Comparison of ENCODE assay signal across 14 mouse cellular contexts in the genomic region with DNA sequence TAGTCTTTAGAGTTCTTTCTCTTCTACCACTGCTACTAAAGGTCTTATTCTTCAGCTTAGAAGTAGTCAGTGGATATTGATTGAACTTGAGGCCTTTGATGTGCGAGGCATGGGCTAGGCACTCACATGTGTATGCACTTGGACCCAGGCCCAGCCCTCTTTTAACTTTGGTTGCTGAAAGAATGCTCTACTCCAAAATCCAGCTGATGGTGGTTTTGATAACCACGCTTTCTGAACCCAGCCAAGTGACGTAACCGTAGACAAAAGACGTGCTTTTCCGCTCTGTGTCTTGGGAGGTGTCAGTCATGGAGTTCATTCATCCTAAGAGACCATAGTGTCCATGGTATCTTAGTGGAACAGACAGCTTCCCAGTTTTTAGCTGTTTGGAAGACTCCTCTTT. TPM values are rescaled to one million over a fixed set of nuclear protein-coding genes. Genes with fewer than 3 reads are reported as not detected.
DNase-seq lines count a peak whose midpoint lies in the region; ATAC-seq and TF ChIP-seq lines count a peak whose summit lies in the region.
"Had no signal": no experiment of that assay in that cellular context is flagged by ENCODE, and none has a peak within 500 bp of the region (broad histone marks: within the 10 kb centered on the region; RNA-seq: fewer than 3 reads in every experiment).

No protein-coding gene starts in this region.

- DNase-seq in forebrain, postnatal 0 days: no peak
- no peak for DNase-seq in forebrain, embryonic 14.5 days (ENCODE audit: low spot score)
- DNase-seq in liver, adult 2 months (ENCODE audit: extremely low read depth, low read depth, low spot score): peak; percentile 64
- no peak for DNase-seq in liver, postnatal 0 days
- peak; percentile 77 for DNase-seq in NIH3T3 (ENCODE audit: low read depth)
- DNase-seq in thymus, postnatal 10 days (ENCODE audit: low spot score in 2 of 2): no peak
- DNase-seq: gastrocnemius, postnatal 36 days; thymus, postnatal 25 days had no signal

- H3K27me3 ChIP-seq in forebrain, postnatal 0 days (ENCODE audit: insufficient read depth, low read length): no peaks in the 10 kb centered on the region
- no peaks in the 10 kb centered on the region for H3K27me3 ChIP-seq in forebrain, embryonic 14.5 days (replicated peaks; ENCODE audit: control insufficient read depth, insufficient read depth, low read length)
- H3K27me3 ChIP-seq in liver, adult 2 months (ENCODE audit: control insufficient read depth, insufficient read depth, low read length): no peaks in the 10 kb centered on the region
- no peaks in the 10 kb centered on the region for H3K27me3 ChIP-seq in liver, postnatal 0 days (ENCODE audit: insufficient read depth, low read length)
- H3K27me3 ChIP-seq in intestine, embryonic 15.5 days (replicated peaks): no peaks in the 10 kb centered on the region

- WGBS in forebrain, postnatal 0 days: 45% methylated on average over 6 of the region's 6 CpGs
- 54% methylated on average over 6 of the region's 6 CpGs for WGBS in forebrain, embryonic 14.5 days
- WGBS in liver, adult 2 months: 34% methylated on average over 6 of the region's 6 CpGs
- 47% methylated on average over 6 of the region's 6 CpGs for WGBS in liver, postnatal 0 days (ENCODE audit: insufficient replicate concordance)
- 73% methylated on average over 6 of the region's 6 CpGs for WGBS in intestine, embryonic 15.5 days

- H3K27ac ChIP-seq in forebrain, postnatal 0 days (ENCODE audit: low read depth, low read length): no peak overlapping the region
- no peak overlapping the region for H3K27ac ChIP-seq in forebrain, embryonic 14.5 days (ENCODE audit: low read depth, low read length)
- H3K27ac ChIP-seq in liver, adult 2 months (replicated peaks; ENCODE audit: insufficient read depth, low read depth, low read length): no peak overlapping the region
- no peak overlapping the region for H3K27ac ChIP-seq in liver, postnatal 0 days (ENCODE audit: low read depth)
- no peak overlapping the region for H3K27ac ChIP-seq in intestine, embryonic 15.5 days
- H3K27ac ChIP-seq: liver, embryonic 14.5 days had no signal

- H3K9ac ChIP-seq in forebrain, postnatal 0 days: no peak overlapping the region
- no peak overlapping the region for H3K9ac ChIP-seq in forebrain, embryonic 14.5 days (ENCODE audit: low read length)
- no peak overlapping the region for H3K9ac ChIP-seq in liver, adult 2 months (ENCODE audit: low read depth, low read length)
- H3K9ac ChIP-seq in liver, postnatal 0 days (replicated peaks): no peak overlapping the region
- H3K9ac ChIP-seq in intestine, embryonic 15.5 days: no peak overlapping the region
- H3K9ac ChIP-seq: liver, embryonic 14.5 days had no signal

- no peaks in the 10 kb centered on the region for H3K36me3 ChIP-seq in forebrain, postnatal 0 days (ENCODE audit: insufficient read depth)
- H3K36me3 ChIP-seq in forebrain, embryonic 14.5 days (ENCODE audit: control insufficient read depth, insufficient read depth, low read length): no peaks in the 10 kb centered on the region
- no peaks in the 10 kb centered on the region for H3K36me3 ChIP-seq in liver, adult 2 months (ENCODE audit: control insufficient read depth, insufficient read depth, low read length)
- H3K36me3 ChIP-seq in liver, postnatal 0 days (replicated peaks; ENCODE audit: insufficient read depth, low read length): no peaks in the 10 kb centered on the region
- H3K36me3 ChIP-seq in intestine, embryonic 15.5 days: no peaks in the 10 kb centered on the region

- peaks cover 2% of the 10 kb centered on the region; the same call in 1 of the 2 replicates for H3K4me1 ChIP-seq in forebrain, postnatal 0 days (ENCODE audit: insufficient read depth)
- H3K4me1 ChIP-seq in forebrain, embryonic 14.5 days (ENCODE audit: control insufficient read depth, insufficient read depth, low read length): peaks cover 6% of the 10 kb centered on the region
- peaks cover 7% of the 10 kb centered on the region for H3K4me1 ChIP-seq in liver, adult 2 months (ENCODE audit: control insufficient read depth, insufficient read depth, low read length)
- H3K4me1 ChIP-seq in liver, postnatal 0 days (ENCODE audit: insufficient read depth): peaks cover 34% of the 10 kb centered on the region
- H3K4me1 ChIP-seq in intestine, embryonic 15.5 days (replicated peaks): peaks cover 46% of the 10 kb centered on the region

- H3K4me2 ChIP-seq in forebrain, postnatal 0 days (ENCODE audit: low read depth): no peak overlapping the region
- H3K4me2 ChIP-seq in forebrain, embryonic 14.5 days (ENCODE audit: low read length): no peak overlapping the region
- H3K4me2 ChIP-seq in liver, postnatal 0 days (ENCODE audit: low read depth, low read length): no peak overlapping the region
- H3K4me2 ChIP-seq in intestine, embryonic 15.5 days (replicated peaks): no peak overlapping the region
- H3K4me2 ChIP-seq: midbrain, embryonic 11.5 days had no signal

- TF ChIP-seq CTCF in forebrain, postnatal 0 days (IDR thresholded peaks at IDR 0.05; ENCODE audit: low read depth): no peak
- no peak for TF ChIP-seq CTCF in liver, adult 2 months (IDR thresholded peaks at IDR 0.05; ENCODE audit: low read depth, low read length)
- TF ChIP-seq CTCF in liver, postnatal 0 days (IDR thresholded peaks at IDR 0.05; ENCODE audit: low read depth): no peak

- TF ChIP-seq POLR2A in liver, adult 2 months (IDR thresholded peaks at IDR 0.05; ENCODE audit: extremely low read depth, insufficient read depth, low read length): no peak

- no peak overlapping the region for H3K4me3 ChIP-seq in forebrain, postnatal 0 days (ENCODE audit: low read depth, low read length)
- no peak overlapping the region for H3K4me3 ChIP-seq in forebrain, embryonic 14.5 days (ENCODE audit: low read depth, low read length)
- H3K4me3 ChIP-seq in liver, adult 2 months (ENCODE audit: insufficient read depth, low read depth, low read length): no peak overlapping the region
- no peak overlapping the region for H3K4me3 ChIP-seq in liver, postnatal 0 days (ENCODE audit: low read depth, low read length)
- H3K4me3 ChIP-seq in intestine, embryonic 15.5 days (replicated peaks): no peak overlapping the region
- H3K4me3 ChIP-seq: erythroblast, embryonic 14.5 days had no signal

- no peaks in the 10 kb centered on the region for H3K9me3 ChIP-seq in forebrain, postnatal 0 days (ENCODE audit: low read length)
- H3K9me3 ChIP-seq in forebrain, embryonic 14.5 days (replicated peaks; ENCODE audit: control insufficient read depth, low read length): no peaks in the 10 kb centered on the region
- H3K9me3 ChIP-seq in liver, postnatal 0 days (ENCODE audit: low read length): no peaks in the 10 kb centered on the region
- H3K9me3 ChIP-seq in intestine, embryonic 15.5 days: no peaks in the 10 kb centered on the region
- H3K9me3 ChIP-seq: G1E had no signal

- H3K79me2 ChIP-seq in liver, adult 2 months (ENCODE audit: control insufficient read depth, insufficient read depth, low read length): peaks cover 14% of the 10 kb centered on the region; the same call in 1 of the 2 replicates

- no peak for TF ChIP-seq EP300 in liver, postnatal 0 days (IDR thresholded peaks at IDR 0.05; ENCODE audit: low read depth)

- peak; percentile 40 for ATAC-seq in forebrain, postnatal 0 days
- ATAC-seq in forebrain, embryonic 14.5 days: no peak
- ATAC-seq in liver, postnatal 0 days: no peak
- peak; percentile 37; the same call in 1 of the 2 replicates for ATAC-seq in megakaryocyte-erythroid progenitor cell, adult 5-6 weeks (replicated peaks; ENCODE audit: low FRiP score, low TSS enrichment, poor library complexity, severe bottlenecking)
- no peak for ATAC-seq in intestine, embryonic 15.5 days

RNA-seq across cellular contexts. Expression of gene Spred2, which starts 57.9 kb away (rescaled TPM):
- total RNA-seq in forebrain, postnatal 0 days (2014; rRNA removed): 12.0 and 15.5 TPM in 2 replicates
- 6.7 and 9.1 TPM in 2 replicates for polyA plus RNA-seq in forebrain, postnatal 0 days (2015; fragmentation: Nextera tagmentation; extraction: Ambion mirVana)
- polyA plus RNA-seq in forebrain, embryonic 14.5 days (2014; fragmentation: Nextera tagmentation; extraction: Ambion mirVana): 5.4 and 6.5 TPM in 2 replicates
- 3.1 and 3.8 TPM in 2 replicates for total RNA-seq in liver, adult 2 months (2014; rRNA removed)
- polyA plus RNA-seq in liver, adult 2 months (2012; rRNA removed): 4.8 and 5.2 TPM in 2 replicates
- 1.3 and 1.4 TPM in 2 replicates for polyA plus RNA-seq in liver, postnatal 0 days (2015; fragmentation: Nextera tagmentation; extraction: Ambion mirVana)
- 21.5 and 23.6 TPM in 2 replicates for total RNA-seq in megakaryocyte-erythroid progenitor cell, adult 5-6 weeks (2014; fragmentation: Nextera tagmentation)
- total RNA-seq in megakaryocyte-erythroid progenitor cell, adult 5-6 weeks (2017): 4.6 and 5.4 TPM in 2 replicates
- polyA plus RNA-seq in intestine, embryonic 15.5 days (2015; fragmentation: Nextera tagmentation; extraction: Ambion mirVana): 6.8 and 7.1 TPM in 2 replicates

Comparison
In these comparisons a context has a peak if more than half of its experiments do, and no peak if none do; other contexts are left out.
1. ATAC-seq: peak in forebrain, postnatal 0 days (single experiment) and megakaryocyte-erythroid progenitor cell, adult 5-6 weeks (single experiment); none in forebrain, embryonic 14.5 days (single experiment), liver, postnatal 0 days (single experiment) and intestine, embryonic 15.5 days (single experiment).
2. DNase-seq: peak in liver, adult 2 months (single experiment) and NIH3T3 (single experiment); none in forebrain, postnatal 0 days (single experiment), forebrain, embryonic 14.5 days (single experiment), liver, postnatal 0 days (single experiment) and thymus, postnatal 10 days (0 of 2).